In genomic region chr17:65049860-65050482, GRCm38 (mm10) we compare ENCODE assay signal across 8 mouse cellular contexts.
A peak's percentile ranks its signal among the peaks of the same experiment; 100 is the strongest.
DNase-seq lines count a peak whose midpoint lies in the region; ATAC-seq lines count a peak whose summit lies in the region.
"Had no signal": no experiment of that assay in that cellular context is flagged by ENCODE, and none has a peak within 500 bp of the region (broad histone marks: within the 10 kb centered on the region; RNA-seq: fewer than 3 reads in every experiment).

No protein-coding gene starts in this region.

- no peak for ATAC-seq in erythroblast, adult 5-6 weeks (replicated peaks; ENCODE audit: low FRiP score, poor library complexity, severe bottlenecking)

- DNase-seq in gastrocnemius, postnatal 25 days, result peak; percentile 5
- no peak for DNase-seq in gastrocnemius, postnatal 4 days (ENCODE audit: low spot score in 2 of 2)
- peak; percentile 1 for DNase-seq in lung, postnatal 25 days (ENCODE audit: low spot score)
- DNase-seq in lung, postnatal 14 days, result no peak
- peak; percentile 18 to 30 for DNase-seq in cerebellum, postnatal 10 days
- DNase-seq in retina, embryonic 14.5 days (ENCODE audit: low spot score), result peak; percentile 12
- DNase-seq: kidney, postnatal 4 days had no signal

Comparison
In these comparisons a context has a peak if more than half of its experiments do, and no peak if none do; other contexts are left out.
1. DNase-seq: peak in gastrocnemius, postnatal 25 days (single experiment), lung, postnatal 25 days (single experiment), cerebellum, postnatal 10 days (2 of 2) and retina, embryonic 14.5 days (single experiment); none in gastrocnemius, postnatal 4 days (0 of 2) and lung, postnatal 14 days (single experiment).